29 mouse cellular contexts compared by ENCODE assay signal in genomic region chr8:80749091-80749490, GRCm38 (mm10). TPM values are rescaled to one million over a fixed set of nuclear protein-coding genes. Genes with fewer than 3 reads are reported as not detected.
A peak's percentile ranks its signal among the peaks of the same experiment; 100 is the strongest.
DNase-seq lines count a peak whose midpoint lies in the region; ATAC-seq lines count a peak whose summit lies in the region.
"Had no signal": no experiment of that assay in that cellular context is flagged by ENCODE, and none has a peak within 500 bp of the region (broad histone marks: within the 10 kb centered on the region; RNA-seq: fewer than 3 reads in every experiment).

No protein-coding gene starts in this region.

- no peak for ATAC-seq in midbrain, embryonic 11.5 days (ENCODE audit: low FRiP score)
- no peak for ATAC-seq in midbrain, embryonic 14.5 days (ENCODE audit: low FRiP score, low TSS enrichment)
- ATAC-seq: forebrain, embryonic 14.5 days; forebrain, postnatal 0 days; hindbrain, postnatal 0 days; inflammation-experienced regulatory T-cells, adult 6 months had no signal

- WGBS in midbrain, embryonic 11.5 days, result 91% methylated on average over 4 of the region's 4 CpGs
- WGBS in midbrain, embryonic 14.5 days, result 89% methylated on average over 4 of the region's 4 CpGs

- H3K4me1 ChIP-seq in midbrain, embryonic 11.5 days (ENCODE audit: control insufficient read depth, insufficient read depth, low read length), result no peaks in the 10 kb centered on the region
- H3K4me1 ChIP-seq in midbrain, embryonic 14.5 days (ENCODE audit: control insufficient read depth, insufficient read depth, low read length), result no peaks in the 10 kb centered on the region
- H3K4me1 ChIP-seq: embryonic facial prominence, embryonic 12.5 days; embryonic facial prominence, embryonic 15.5 days had no signal

- no peak overlapping the region for H3K27ac ChIP-seq in midbrain, embryonic 11.5 days (ENCODE audit: low read depth, low read length)
- no peak overlapping the region for H3K27ac ChIP-seq in midbrain, embryonic 14.5 days (replicated peaks; ENCODE audit: low read depth, low read length)
- H3K27ac ChIP-seq: embryonic facial prominence, embryonic 12.5 days; embryonic facial prominence, embryonic 15.5 days; heart, adult 2 months; heart, embryonic 10.5 days; heart, embryonic 13.5 days; hindbrain, embryonic 14.5 days; hindbrain, postnatal 0 days had no signal

- no peaks in the 10 kb centered on the region for H3K9me3 ChIP-seq in midbrain, embryonic 11.5 days (ENCODE audit: control insufficient read depth, low read length)
- H3K9me3 ChIP-seq in midbrain, embryonic 14.5 days (ENCODE audit: control insufficient read depth, low read length), result no peaks in the 10 kb centered on the region
- H3K9me3 ChIP-seq: embryonic facial prominence, embryonic 12.5 days; embryonic facial prominence, embryonic 15.5 days; heart, embryonic 10.5 days; heart, embryonic 13.5 days had no signal

- H3K9ac ChIP-seq in midbrain, embryonic 11.5 days (ENCODE audit: low read length), result no peak overlapping the region
- H3K9ac ChIP-seq in midbrain, embryonic 14.5 days (replicated peaks; ENCODE audit: low read length), result no peak overlapping the region
- H3K9ac ChIP-seq: embryonic facial prominence, embryonic 12.5 days; embryonic facial prominence, embryonic 15.5 days; forebrain, postnatal 0 days; heart, embryonic 13.5 days; hindbrain, embryonic 14.5 days had no signal

- no peak overlapping the region for H3K4me2 ChIP-seq in midbrain, embryonic 11.5 days
- no peak overlapping the region for H3K4me2 ChIP-seq in midbrain, embryonic 14.5 days (ENCODE audit: low read length)
- H3K4me2 ChIP-seq: embryonic facial prominence, embryonic 12.5 days; embryonic facial prominence, embryonic 15.5 days; heart, embryonic 13.5 days; hindbrain, embryonic 14.5 days had no signal

- H3K4me3 ChIP-seq in midbrain, embryonic 11.5 days (ENCODE audit: low read depth, low read length), result no peak overlapping the region
- H3K4me3 ChIP-seq in midbrain, embryonic 14.5 days (replicated peaks; ENCODE audit: low read depth, low read length), result no peak overlapping the region
- H3K4me3 ChIP-seq: embryonic facial prominence, embryonic 12.5 days; embryonic facial prominence, embryonic 15.5 days; heart, adult 2 months; heart, embryonic 10.5 days; heart, embryonic 13.5 days had no signal

- no peaks in the 10 kb centered on the region for H3K36me3 ChIP-seq in midbrain, embryonic 11.5 days (ENCODE audit: control insufficient read depth, insufficient read depth, low read length)
- H3K36me3 ChIP-seq in midbrain, embryonic 14.5 days (ENCODE audit: control insufficient read depth, insufficient read depth, low read length), result no peaks in the 10 kb centered on the region
- H3K36me3 ChIP-seq: embryonic facial prominence, embryonic 12.5 days; embryonic facial prominence, embryonic 15.5 days; heart, embryonic 10.5 days; heart, embryonic 13.5 days had no signal

- no peaks in the 10 kb centered on the region for H3K27me3 ChIP-seq in midbrain, embryonic 11.5 days (ENCODE audit: control insufficient read depth, insufficient read depth, low read length)
- H3K27me3 ChIP-seq in midbrain, embryonic 14.5 days (ENCODE audit: control insufficient read depth, insufficient read depth, low read length), result no peaks in the 10 kb centered on the region
- H3K27me3 ChIP-seq: CH12.LX; embryonic facial prominence, embryonic 12.5 days; embryonic facial prominence, embryonic 15.5 days; heart, embryonic 13.5 days had no signal

- peak; percentile 15 for DNase-seq in embryo, embryonic 10 days (ENCODE audit: low spot score)
- no peak for DNase-seq in embryo, embryonic 10.5 days (ENCODE audit: low spot score)
- DNase-seq in midbrain, embryonic 11.5 days (ENCODE audit: low spot score, missing footprints), result peak; percentile 35
- DNase-seq in midbrain, embryonic 14.5 days, result no peak
- DNase-seq in ZHBTc4 (ENCODE audit: low read depth, low spot score), result peak; percentile 47
- DNase-seq in frontal cortex, postnatal 36 days (ENCODE audit: low spot score in 2 of 2), result no peak
- no peak for DNase-seq in kidney, postnatal 36 days
- DNase-seq in gastrocnemius, postnatal 4 days (ENCODE audit: low spot score in 2 of 2), result no peak
- DNase-seq: adrenal gland, adult 2 months; adrenal gland, postnatal 14 days; B cell, adult 2 months; cerebellum, adult 11-12 months; cerebellum, adult 8-10 months; cerebellum, postnatal 10 days; cerebellum, postnatal 36 days; forebrain, postnatal 0 days; gastrocnemius, postnatal 25 days; heart, adult 2 months; heart, postnatal 14 days; heart, postnatal 4 days had no signal

RNA-seq across cellular contexts. Expression of gene Smarca5, which starts 9.8 kb away (rescaled TPM):
- 182 TPM in 2 replicates for polyA plus RNA-seq in midbrain, embryonic 11.5 days (2014; fragmentation: Nextera tagmentation; extraction: Ambion mirVana)
- polyA plus RNA-seq in midbrain, embryonic 14.5 days (2014; fragmentation: Nextera tagmentation; extraction: Ambion mirVana), result 41.6 and 75.4 TPM in 2 replicates
- 10 to 100 TPM; 43.1 to 49.3 TPM for total RNA-seq in gastrocnemius, postnatal 4 days (2021)

Comparison
In these comparisons a context has a peak if more than half of its experiments do, and no peak if none do; other contexts are left out.
1. DNase-seq: peak in embryo, embryonic 10 days (single experiment), midbrain, embryonic 11.5 days (single experiment) and ZHBTc4 (single experiment); none in embryo, embryonic 10.5 days (single experiment), midbrain, embryonic 14.5 days (single experiment), frontal cortex, postnatal 36 days (0 of 2), kidney, postnatal 36 days (0 of 2) and gastrocnemius, postnatal 4 days (0 of 2).